In the genomic region with DNA sequence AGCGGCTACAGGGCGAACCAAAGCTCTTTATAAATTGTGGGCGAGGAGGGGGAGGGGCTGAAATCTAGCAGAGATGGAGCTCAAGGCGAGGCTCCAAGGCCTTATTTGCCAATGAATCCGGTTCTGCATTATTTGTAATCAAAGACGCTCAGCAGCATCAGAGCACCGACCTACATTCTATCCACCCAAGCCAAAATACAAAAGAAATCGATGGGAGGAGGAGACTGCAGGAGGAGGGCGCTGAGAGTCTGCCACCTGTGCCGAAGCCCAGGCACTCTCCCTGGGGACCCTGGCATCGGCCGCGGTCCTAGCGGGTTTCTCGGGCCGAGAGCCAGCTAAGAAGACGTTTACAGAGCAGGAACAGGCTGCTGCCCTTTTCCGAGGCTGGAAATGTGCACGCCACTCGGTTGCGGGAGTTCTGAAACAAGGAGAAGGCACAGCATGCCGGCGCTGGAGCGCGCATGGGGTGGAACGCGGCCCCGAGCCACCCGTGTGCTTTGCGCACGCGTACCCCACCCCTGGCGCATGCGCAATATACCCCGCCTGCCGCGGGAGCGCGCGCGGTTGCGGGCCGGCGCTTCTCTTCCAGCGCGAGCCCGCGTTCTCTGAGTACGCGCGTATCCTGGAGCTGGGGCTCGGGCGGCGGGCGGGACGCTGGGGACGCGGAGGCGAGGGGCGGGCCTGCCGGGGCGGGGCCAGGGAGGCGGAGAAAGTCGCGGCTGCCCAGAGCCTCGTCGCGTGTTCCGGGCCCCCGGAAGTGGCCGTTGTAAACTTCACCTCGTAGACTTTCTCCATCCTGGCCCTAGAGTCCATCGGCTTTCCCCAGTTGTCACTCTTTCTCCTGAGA, we compare ENCODE assay signal across 7 mouse cellular contexts. TPM values are rescaled to one million over a fixed set of nuclear protein-coding genes. Genes with fewer than 3 reads are reported as not detected.
A peak's percentile ranks its signal among the peaks of the same experiment; 100 is the strongest.
DNase-seq lines count a peak whose midpoint lies in the region; ATAC-seq lines count a peak whose summit lies in the region.

Gene Ccdc171, plus strand, starts transcription at position 703 of the 847 bp plus-strand sequence.

- H3K4me3 ChIP-seq in intestine, embryonic 15.5 days (replicated peaks): peak within 1 kb of the TSS; percentile 63
- H3K4me3 ChIP-seq in midbrain, embryonic 10.5 days: peak within 1 kb of the TSS; percentile 82

- ATAC-seq in intestine, embryonic 15.5 days: peak; percentile 97

- peaks cover 5% of the 10 kb centered on the region; the same call in 1 of the 2 replicates for H3K4me1 ChIP-seq in intestine, embryonic 15.5 days (replicated peaks)
- peaks cover 48% of the 10 kb centered on the region for H3K4me1 ChIP-seq in midbrain, embryonic 10.5 days

- H3K9me3 ChIP-seq in intestine, embryonic 15.5 days: no peaks in the 10 kb centered on the region
- H3K9me3 ChIP-seq in midbrain, embryonic 10.5 days (replicated peaks): no peaks in the 10 kb centered on the region

- intact Hi-C loops in left cerebral cortex, postnatal 25 days (cut with DNase I): loop anchor here (1.0 to 2.0 kb wide), 2 partner anchors 39 to 108 kb away; partner anchors contain the start of genes Psip1 and Snapc3

- peak within 1 kb of the TSS; percentile 73 for H3K9ac ChIP-seq in intestine, embryonic 15.5 days

- peak within 1 kb of the TSS; percentile 91 for H3K27ac ChIP-seq in intestine, embryonic 15.5 days
- H3K27ac ChIP-seq in midbrain, embryonic 10.5 days (replicated peaks): peak within 1 kb of the TSS; percentile 96

- peak within 1 kb of the TSS; percentile 83 for H3K4me2 ChIP-seq in intestine, embryonic 15.5 days (replicated peaks)

- H3K27me3 ChIP-seq in intestine, embryonic 15.5 days (replicated peaks): no peaks in the 10 kb centered on the region
- no peaks in the 10 kb centered on the region for H3K27me3 ChIP-seq in midbrain, embryonic 10.5 days (ENCODE audit: low read depth, poor library complexity, severe bottlenecking)

- H3K36me3 ChIP-seq in intestine, embryonic 15.5 days: no peaks in the 10 kb centered on the region
- no peaks in the 10 kb centered on the region for H3K36me3 ChIP-seq in midbrain, embryonic 10.5 days

- peak; percentile 96 to 98 for DNase-seq in adrenal gland, adult (ENCODE audit: inconsistent age in 2 of 2, low spot score in 1 of 2)
- peak; percentile 97 for DNase-seq in embryo, embryonic 10.5 days (ENCODE audit: low spot score)
- DNase-seq in gastrocnemius, postnatal 25 days: peak; percentile 97
- peak; percentile 94 for DNase-seq in left cerebral cortex, postnatal 25 days (ENCODE audit: low spot score in 2 of 2)
- peak; percentile 97 for DNase-seq in midbrain, embryonic 10.5 days (ENCODE audit: low spot score)
- peak; percentile 93 for DNase-seq in right cerebral cortex, postnatal 4 days

- WGBS in intestine, embryonic 15.5 days: under 1% methylated on average over 72 of the region's 73 CpGs
- under 1% methylated on average over 72 of the region's 73 CpGs for WGBS in midbrain, embryonic 10.5 days

RNA-seq across cellular contexts. Expression of gene Ccdc171, which starts in this region (rescaled TPM):
- total RNA-seq in gastrocnemius, postnatal 25 days (2021): under 1 TPM; 0.56 to 0.99 TPM
- 2.4 and 3.0 TPM in 2 replicates for polyA plus RNA-seq in intestine, embryonic 15.5 days (2015; fragmentation: Nextera tagmentation; extraction: Ambion mirVana)
- 1 to 10 TPM; 3.3 to 3.8 TPM for total RNA-seq in left cerebral cortex, postnatal 25 days (2021)
- polyA plus RNA-seq in midbrain, embryonic 10.5 days (2016; fragmentation: Nextera tagmentation; extraction: Ambion mirVana): 4.3 and 5.1 TPM in 2 replicates

Comparison
In these comparisons a context has a peak if more than half of its experiments do, and no peak if none do; other contexts are left out.
1. Peak in every context shown above with its lines: DNase-seq, ATAC-seq, H3K4me3 ChIP-seq and H3K27ac ChIP-seq.
2. Peak in DNase-seq in gastrocnemius, postnatal 25 days; RNA of the gene not detected or under 1 TPM.